Mouse (Mus musculus): ENCODE measurements around the gene Sh3bgrl. TPM values are rescaled to one million over a fixed set of nuclear protein-coding genes. Genes with fewer than 3 reads are reported as not detected.

Gene Sh3bgrl
- 100 to 1,000 TPM; 167 to 186 TPM for total RNA-seq (2023)

GRCm38 (mm10) chrX:109095245-109096242 is at the start of gene Sh3bgrl:
TSS of gene Sh3bgrl (plus strand) at chrX:109095365.

GRCm38 (mm10) chrX:109196468-109196867 is 101.3 kb downstream of the Sh3bgrl start, which contains the start of gene Gm6377:
TSS of gene Gm6377 (plus strand) at chrX:109196756.

Other genes with a start within 250 kb of the Sh3bgrl start
- gene Hmgn5, start 82.0 kb upstream of the Sh3bgrl start, total RNA-seq (2023) = 10 to 100 TPM in 1 of 2 experiments, 1 to 10 TPM in 1; 8.4 to 11.8 TPM
- gene Gm6377, start 101.4 kb downstream of the Sh3bgrl start, total RNA-seq (2023) = 100 to 1,000 TPM in 1 of 2 experiments, 10 to 100 TPM in 1; 92.6 to 123 TPM